Mouse (Mus musculus) hindbrain, embryonic 10.5 days (tissue): Measurements from ENCODE around the gene Pitpnm2. TPM values are rescaled to one million over a fixed set of nuclear protein-coding genes. Genes with fewer than 3 reads are reported as not detected.

Source experiments
- DNase-seq: peaks from one replicate; pipeline ENCODE4 v3.0.0-alpha.2; 2017; ENCODE audit warnings: low spot score
- H3K27ac ChIP-seq: fragments of 300-500 bp; sonication (generic); 2 replicates; pipeline ENCODE4 v1.5.1; 2016; ENCODE audit warnings: mild to moderate bottlenecking, moderate library complexity
- H3K27me3 ChIP-seq: fragments of 300-500 bp; sonication (generic); 2 replicates; pipeline ENCODE4 v1.6.1; 2016; ENCODE audit warnings: mild to moderate bottlenecking; ENCODE audit not compliant: poor library complexity, insufficient read depth, severe bottlenecking
- H3K36me3 ChIP-seq: fragments of 300-500 bp; sonication (generic); 2 replicates; pipeline ENCODE4 v1.6.1; 2016; ENCODE audit warnings: mild to moderate bottlenecking, moderate library complexity
- H3K4me1 ChIP-seq: fragments of 300-500 bp; sonication (generic); replicated peaks from 2 replicates; pipeline ENCODE4 v1.6.1; 2016; ENCODE audit warnings: mild to moderate bottlenecking
- H3K4me3 ChIP-seq: fragments of 300-500 bp; sonication (generic); 2 replicates; pipeline ENCODE4 v1.5.1; 2016; ENCODE audit warnings: mild to moderate bottlenecking, moderate library complexity
- H3K9me3 ChIP-seq: fragments of 300-500 bp; sonication (generic); 2 replicates; pipeline ENCODE4 v1.6.1; 2016; ENCODE audit warnings: mild to moderate bottlenecking, moderate library complexity
- WGBS: fragments of 180-500 bp; shearing (Covaris S2); methylation state at CpG from one replicate; pipeline ENCODE4 v1.1.7; 2016; 5-methylcytosine and 5-hydroxymethylcytosine counted together
- polyA plus RNA-seq: library from polyadenylated mRNA; unstranded; fragments of >200 nt; fragmentation: Nextera tagmentation; extraction: Ambion mirVana; gene quantifications from 2 replicates; pipeline ENCODE4 v1.2.1, GENCODE M21; 2016

Pitpnm2 gene
- polyA plus RNA-seq, 1 experiment from 2014 or later = 3.6 TPM

DNA sequence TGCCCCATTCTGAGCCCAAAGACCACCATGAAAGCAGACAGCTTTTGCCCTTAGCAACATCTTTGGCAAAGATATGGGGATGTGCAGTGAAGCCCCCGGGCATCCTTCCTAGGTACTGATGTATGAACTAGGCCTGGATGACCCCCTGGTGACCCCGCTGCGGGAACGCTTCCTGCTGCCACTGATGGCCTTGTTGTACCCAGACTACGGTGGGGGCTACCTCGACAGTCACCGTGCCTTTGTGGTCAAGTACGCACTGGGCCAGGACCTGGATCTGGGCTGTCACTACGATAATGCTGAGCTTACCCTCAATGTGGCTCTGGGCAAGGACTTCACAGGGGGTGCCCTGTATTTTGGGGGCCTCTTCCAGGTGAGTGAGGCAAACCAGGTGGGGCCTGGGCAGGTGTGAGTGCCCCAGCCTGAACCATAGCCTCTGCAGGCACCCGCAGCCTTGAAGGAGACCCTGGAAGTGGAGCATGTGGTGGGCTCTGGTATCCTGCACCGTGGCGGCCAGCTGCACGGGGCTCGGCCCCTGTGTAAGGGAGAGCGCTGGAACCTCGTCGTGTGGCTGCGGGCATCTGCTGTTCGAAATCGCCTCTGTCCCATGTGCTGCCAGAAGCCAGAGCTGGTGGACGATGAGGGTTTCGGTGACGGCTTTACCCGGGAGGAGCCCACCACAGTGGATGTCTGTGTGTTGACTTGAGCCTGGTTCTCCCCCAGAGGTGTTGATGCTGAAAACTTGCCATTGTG, 135.1 kb downstream of the Pitpnm2 start:
- no peaks in the 10 kb centered on the region for H3K9me3 ChIP-seq
- no peaks in the 10 kb centered on the region for H3K27me3 ChIP-seq
- WGBS = 93% methylated on average over 24 of the region's 24 CpGs
- peaks cover 50% of the 10 kb centered on the region for H3K4me1 ChIP-seq
- no peak for DNase-seq
- peak overlapping the region; percentile 95; the same call in 1 of the 2 replicates for H3K4me3 ChIP-seq
- H3K27ac ChIP-seq = no peak overlapping the region
- H3K36me3 ChIP-seq = peaks cover 37% of the 10 kb centered on the region

DNA sequence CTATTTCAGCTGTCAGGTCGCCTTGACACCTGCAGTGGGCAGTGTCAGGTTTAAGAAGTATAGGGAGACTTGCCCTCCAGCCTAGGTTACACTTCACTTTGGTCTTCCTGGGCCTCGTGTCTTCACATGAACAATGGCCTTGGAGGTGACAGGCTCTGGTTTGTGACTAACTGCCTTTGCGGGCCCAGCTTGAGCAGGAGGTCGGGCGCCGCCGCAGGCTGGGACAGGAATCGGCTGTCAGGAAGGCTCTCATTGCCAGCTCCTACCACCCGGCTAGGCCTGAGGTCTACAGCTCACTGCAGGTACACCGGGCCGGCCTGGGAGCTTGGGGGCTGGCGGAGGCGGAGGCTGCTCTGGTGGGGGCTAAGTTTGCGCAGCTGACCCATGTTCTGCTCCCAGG, 136.5 kb downstream of the Pitpnm2 start:
- 20% methylated on average over 14 of the region's 14 CpGs for WGBS
- Histone ChIP-seq H3K4me1 (peaks cover 50% of the 10 kb centered on the region), H3K27ac (peak overlapping the region; percentile 95), H3K36me3 (peaks cover 23% of the 10 kb centered on the region), H3K4me3 (peak overlapping the region; percentile 95), H3K9me3 (no peaks in the 10 kb centered on the region), H3K27me3 (no peaks in the 10 kb centered on the region)
- peak; percentile 56 for DNase-seq

DNA sequence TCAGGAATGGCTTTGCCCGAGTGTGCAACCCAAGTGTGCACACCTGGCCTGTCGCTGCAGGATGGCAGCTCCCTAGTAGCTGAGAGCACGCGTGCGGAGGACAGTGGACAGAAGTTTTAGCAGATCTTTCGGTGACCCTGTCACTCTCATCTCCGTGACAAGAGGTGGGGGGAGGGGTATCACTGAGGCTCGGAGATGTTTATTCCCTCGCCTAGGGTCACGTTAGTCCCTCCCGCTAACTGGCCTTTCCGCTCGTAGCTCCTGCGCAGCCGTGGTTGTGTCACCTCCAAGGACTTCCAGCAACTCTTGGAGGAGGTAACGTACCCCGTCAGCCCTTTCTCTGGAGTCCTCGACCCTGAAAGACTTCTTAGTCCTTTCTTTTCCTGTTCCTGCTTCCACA, 137.0 kb downstream of the Pitpnm2 start:
- under 1% methylated on average over 18 of the region's 18 CpGs for WGBS
- H3K4me1 ChIP-seq = peaks cover 47% of the 10 kb centered on the region

DNA sequence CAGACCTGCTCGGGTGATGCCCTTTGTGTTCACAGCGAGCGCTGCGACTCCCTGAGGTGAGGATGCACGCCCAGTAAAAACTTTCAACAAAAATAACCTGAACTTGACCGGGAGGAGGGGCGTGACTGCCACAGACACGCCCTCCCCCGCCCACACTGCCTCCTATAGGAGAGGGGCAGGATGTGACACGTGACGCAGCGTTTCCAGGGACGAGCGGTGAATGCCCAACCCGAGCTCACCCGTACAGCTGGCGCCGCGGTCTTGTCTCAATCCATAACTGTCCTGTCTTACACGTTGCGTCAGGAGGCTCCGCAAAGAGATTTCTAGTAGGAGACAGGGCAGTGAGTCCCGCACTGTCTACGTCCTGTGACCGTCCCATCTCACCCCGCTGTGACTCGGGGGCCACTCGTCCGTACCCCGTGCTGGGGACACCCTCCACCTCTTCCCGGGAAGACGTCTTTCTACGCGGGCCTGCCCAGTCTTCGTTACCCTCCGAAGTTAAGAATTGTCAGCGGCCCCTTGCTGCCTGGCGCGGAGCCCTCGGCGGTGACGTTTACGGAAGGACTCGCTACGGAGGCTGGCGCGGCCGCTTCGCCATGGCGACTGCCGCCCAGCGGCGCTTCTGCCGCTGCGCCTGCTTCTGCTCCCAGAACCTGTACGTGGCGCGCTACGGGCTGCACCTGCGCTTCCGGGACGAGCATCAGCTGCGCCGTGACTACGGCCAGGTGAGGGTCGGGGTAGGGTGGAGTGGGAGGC, 137.6 kb downstream of the Pitpnm2 start, which contains the start of gene Ogfod2:
Ogfod2 (plus strand) TSS at position 556 of the 756 bp plus-strand sequence.
- Histone ChIP-seq H3K27ac (peak within 1 kb of the TSS; percentile 95), H3K36me3 (peaks cover 12% of the 10 kb centered on the region), H3K9me3 (no peaks in the 10 kb centered on the region), H3K4me1 (peaks cover 41% of the 10 kb centered on the region), H3K27me3 (no peaks in the 10 kb centered on the region), H3K4me3 (peak within 1 kb of the TSS; percentile 95)
- under 1% methylated on average over 66 of the region's 66 CpGs for WGBS
- DNase-seq = peak; percentile 98

More for the DNA sequence above, 137.0 kb downstream of the Pitpnm2 start:
- H3K27ac ChIP-seq = peak overlapping the region; percentile 95
- H3K27me3 ChIP-seq = no peaks in the 10 kb centered on the region
- H3K4me3 ChIP-seq = peak overlapping the region; percentile 95
- peaks cover 18% of the 10 kb centered on the region for H3K36me3 ChIP-seq
- H3K9me3 ChIP-seq = no peaks in the 10 kb centered on the region
- no peak for DNase-seq

DNA sequence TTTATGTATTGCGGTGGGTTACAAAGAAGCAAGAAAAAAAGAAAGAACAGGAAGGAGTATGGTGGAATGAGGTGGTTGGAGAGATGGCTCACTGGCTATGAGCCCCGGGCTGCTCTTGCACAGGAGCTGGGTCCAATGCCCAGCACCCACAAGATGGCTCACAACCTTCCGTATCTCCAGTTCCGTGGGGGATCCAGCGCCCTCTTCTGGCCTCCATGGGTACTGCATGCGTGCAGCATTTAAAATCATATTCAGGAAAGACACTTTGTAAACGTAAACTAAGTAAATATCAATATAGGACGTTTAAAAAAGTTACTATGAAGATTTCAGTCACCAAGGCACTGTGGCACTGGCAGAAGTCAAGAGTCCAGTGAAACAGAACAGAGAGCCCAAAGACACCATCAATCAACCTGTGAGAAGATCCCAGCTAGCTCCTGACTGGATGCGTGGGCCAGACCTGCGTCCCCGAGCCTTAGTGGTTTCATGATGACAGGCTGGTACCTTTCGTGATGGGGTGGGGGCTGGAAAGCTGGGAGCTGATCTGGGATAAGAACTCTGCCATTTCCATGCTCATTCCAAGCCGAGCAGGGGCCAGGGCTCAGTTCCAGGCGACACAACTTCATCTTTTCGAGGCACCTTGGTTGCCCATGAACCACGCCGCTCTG, 138.4 kb downstream of the Pitpnm2 start:
- DNase-seq = peak; percentile 58
- no peaks in the 10 kb centered on the region for H3K9me3 ChIP-seq
- peaks cover 34% of the 10 kb centered on the region for H3K4me1 ChIP-seq
- WGBS = 31% methylated on average over 17 of the region's 17 CpGs
- H3K4me3 ChIP-seq = peak overlapping the region; percentile 95
- no peaks in the 10 kb centered on the region for H3K27me3 ChIP-seq
- peak overlapping the region; percentile 95 for H3K27ac ChIP-seq
- H3K36me3 ChIP-seq = peaks cover 11% of the 10 kb centered on the region

DNA sequence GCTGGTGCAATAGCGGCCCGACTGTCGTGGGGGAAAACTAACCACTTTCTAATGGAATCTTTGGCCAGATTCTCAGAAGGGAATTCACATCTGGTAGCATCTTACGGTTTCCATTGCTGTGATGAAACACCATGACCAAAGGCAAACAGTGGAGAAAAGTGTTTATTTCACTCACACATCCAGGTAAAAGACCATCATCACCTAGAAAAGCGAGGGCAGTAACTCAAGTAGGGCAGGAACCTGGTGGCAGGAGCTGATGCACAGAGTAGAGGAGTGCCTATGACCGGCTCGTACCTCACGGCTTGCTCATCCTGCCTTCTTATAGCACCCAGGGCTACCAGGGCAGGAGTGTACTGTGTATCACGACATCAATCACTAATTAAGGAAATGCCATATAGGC, 146.0 kb downstream of the Pitpnm2 start:
- DNase-seq = no peak
- Histone ChIP-seq H3K27ac (no peak overlapping the region), H3K9me3 (no peaks in the 10 kb centered on the region), H3K27me3 (no peaks in the 10 kb centered on the region), H3K36me3 (no peaks in the 10 kb centered on the region), H3K4me1 (no peaks in the 10 kb centered on the region), H3K4me3 (no peak overlapping the region)
- WGBS = 92% methylated on average over 9 of the region's 9 CpGs

DNA sequence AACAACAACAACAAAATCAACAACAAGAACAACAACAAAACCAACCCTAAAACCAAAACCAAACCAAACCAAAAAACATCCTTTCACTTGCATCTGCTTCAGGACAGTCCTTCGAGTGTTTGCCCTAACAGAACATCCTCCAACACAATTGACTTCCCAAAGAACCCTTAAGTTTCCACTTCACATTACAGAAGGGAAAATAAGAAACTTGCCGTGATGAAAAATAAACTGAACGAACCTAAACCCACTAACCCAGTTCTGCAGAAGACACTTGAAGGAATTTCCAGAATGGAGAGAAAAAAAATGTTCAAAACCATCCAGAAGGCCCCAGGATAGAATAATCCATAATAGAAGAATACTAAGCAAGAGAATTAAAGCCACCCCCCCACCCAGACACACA, 146.5 kb downstream of the Pitpnm2 start:
- no peak for DNase-seq
- WGBS = 90% methylated on average over 3 of the region's 3 CpGs
- no peaks in the 10 kb centered on the region for H3K27me3 ChIP-seq

DNA sequence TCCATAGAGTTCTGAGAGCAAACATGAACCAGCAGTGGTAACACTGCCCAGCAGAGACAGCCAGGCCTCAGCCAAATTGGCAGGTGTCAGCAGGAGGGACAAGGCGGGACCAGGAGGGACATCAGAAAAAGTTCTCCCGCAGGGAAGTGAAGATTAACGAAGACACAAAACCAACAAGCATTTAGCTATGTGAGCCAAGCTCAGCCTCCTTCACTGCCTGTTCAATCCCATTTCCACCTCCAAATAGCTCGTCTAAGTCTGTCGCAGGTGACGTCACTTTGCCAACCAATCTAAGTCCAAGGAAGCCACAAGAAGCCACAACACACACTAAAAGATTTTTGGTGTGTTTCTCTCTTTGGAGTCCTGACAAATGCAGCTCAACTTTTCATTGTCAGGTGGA, 147.2 kb downstream of the Pitpnm2 start:
- no peak overlapping the region for H3K27ac ChIP-seq
- 88% methylated on average over 6 of the region's 6 CpGs for WGBS
- DNase-seq = no peak

More for the DNA sequence above, 146.5 kb downstream of the Pitpnm2 start:
- H3K27ac ChIP-seq = no peak overlapping the region
- H3K4me3 ChIP-seq = no peak overlapping the region
- H3K9me3 ChIP-seq = no peaks in the 10 kb centered on the region
- H3K4me1 ChIP-seq = no peaks in the 10 kb centered on the region
- no peaks in the 10 kb centered on the region for H3K36me3 ChIP-seq

DNA sequence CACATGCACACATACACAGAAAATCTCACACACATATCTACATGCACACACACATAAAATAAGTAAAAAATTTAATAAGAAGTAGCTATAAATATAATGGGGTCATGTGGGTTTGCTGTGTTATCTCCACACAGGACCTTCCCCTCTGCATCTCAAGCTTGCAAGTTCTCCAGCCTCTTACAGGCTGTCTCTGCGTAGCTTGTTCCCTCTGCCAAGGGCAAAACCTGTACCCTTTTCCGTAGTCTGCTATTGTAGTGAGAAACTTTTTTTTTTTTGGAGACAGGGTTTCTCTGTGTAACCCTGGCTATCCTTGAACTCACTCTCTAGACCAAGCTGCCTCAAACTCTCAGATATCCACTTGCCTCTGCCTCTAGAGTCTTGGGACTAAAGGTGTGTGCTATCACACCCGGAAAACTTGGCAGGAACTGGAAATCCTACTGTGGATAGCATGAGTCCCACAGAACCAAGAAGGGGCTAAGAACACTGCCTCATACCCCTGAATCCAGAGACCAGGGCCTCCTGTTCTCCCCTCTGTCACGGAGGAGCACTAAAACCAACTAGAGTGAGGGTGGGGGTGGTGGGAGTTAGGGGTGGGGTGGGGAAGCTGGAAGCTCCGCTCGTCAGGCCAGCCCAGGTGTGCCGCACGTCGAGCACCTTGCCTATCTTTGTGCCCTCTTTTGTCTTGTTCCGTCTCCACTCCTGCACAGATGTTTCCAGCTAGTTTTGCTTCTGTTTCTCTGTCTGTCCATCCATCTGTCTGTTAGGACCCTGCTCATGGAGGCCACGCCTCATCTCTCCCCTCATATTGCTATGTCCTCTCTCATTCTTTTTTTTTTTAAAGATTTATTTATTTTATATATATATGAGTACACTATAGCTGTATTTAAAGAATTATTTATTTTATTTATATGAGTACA, 149.2 kb downstream of the Pitpnm2 start:
- 92% methylated on average over 11 of the region's 11 CpGs for WGBS
- no peak for DNase-seq
- Histone ChIP-seq H3K36me3 (no peaks in the 10 kb centered on the region), H3K27ac (no peak overlapping the region), H3K27me3 (peaks cover 5% of the 10 kb centered on the region), H3K4me3 (no peak overlapping the region), H3K4me1 (peaks cover 6% of the 10 kb centered on the region), H3K9me3 (no peaks in the 10 kb centered on the region)

More for the DNA sequence above, 147.2 kb downstream of the Pitpnm2 start:
- Histone ChIP-seq H3K9me3 (no peaks in the 10 kb centered on the region), H3K27me3 (no peaks in the 10 kb centered on the region), H3K36me3 (no peaks in the 10 kb centered on the region), H3K4me1 (no peaks in the 10 kb centered on the region), H3K4me3 (no peak overlapping the region)

DNA sequence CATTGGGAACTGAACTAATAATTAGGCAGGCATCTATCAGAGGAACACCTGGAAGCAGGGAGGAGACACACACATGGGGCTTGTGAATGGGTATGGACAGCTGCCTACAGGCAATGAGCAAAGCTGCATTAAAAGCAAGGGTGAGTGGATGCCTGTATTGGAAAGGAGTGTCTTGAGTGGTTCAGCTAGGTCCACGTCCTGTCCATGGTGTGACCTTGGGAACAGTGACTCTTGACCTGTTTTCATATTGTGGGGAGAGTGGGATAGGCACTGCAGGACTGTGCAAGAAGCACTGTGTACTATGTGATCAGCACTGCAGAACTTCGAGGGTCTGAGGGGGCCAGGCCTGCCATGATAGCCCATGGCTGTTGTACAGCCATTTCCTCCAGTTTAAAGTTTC, 150.6 kb downstream of the Pitpnm2 start:
- WGBS = 90% methylated on average over 2 of the region's 2 CpGs

DNA sequence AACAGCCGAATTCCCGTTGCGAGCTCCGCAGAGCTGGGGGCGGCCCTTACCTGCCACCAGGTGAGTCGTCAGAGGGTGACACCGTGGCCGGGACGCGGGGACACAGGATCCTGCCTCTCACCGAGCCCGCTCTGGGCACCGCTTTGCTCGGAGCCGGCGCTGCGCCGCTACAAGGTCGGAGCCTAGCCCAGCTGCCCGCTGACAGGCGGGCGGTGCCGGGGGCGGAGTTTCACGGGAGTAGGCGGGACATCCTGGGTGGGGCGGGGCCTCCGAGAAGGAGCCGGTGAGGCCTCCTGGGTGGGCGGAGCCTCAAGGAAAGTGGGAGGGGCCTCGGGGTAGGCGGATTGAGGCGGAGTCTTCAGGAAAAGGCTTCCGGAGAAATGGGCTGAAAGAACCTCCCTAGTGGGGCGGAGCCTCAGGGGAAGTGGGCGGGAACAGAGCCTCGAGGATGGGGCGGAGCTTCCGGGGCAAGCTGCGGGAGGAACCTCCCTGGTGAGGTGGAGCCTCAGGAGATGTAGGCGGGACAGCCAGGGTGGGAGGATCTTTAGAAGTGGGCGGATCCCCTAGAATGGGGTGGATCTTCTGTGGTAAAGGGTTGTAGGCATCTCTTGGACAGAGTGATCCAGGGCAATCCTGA, 153.8 kb downstream of the Pitpnm2 start, which contains the start of gene Abcb9:
Abcb9 (minus strand) TSS at position 203 of the 637 bp plus-strand sequence.
- peak within 1 kb of the TSS; percentile 64 for H3K27ac ChIP-seq
- H3K9me3 ChIP-seq = no peaks in the 10 kb centered on the region
- WGBS = under 1% methylated on average over 42 of the region's 42 CpGs
- H3K4me3 ChIP-seq = peak within 1 kb of the TSS; percentile 57
- H3K27me3 ChIP-seq = peaks cover 29% of the 10 kb centered on the region
- H3K36me3 ChIP-seq = no peaks in the 10 kb centered on the region
- H3K4me1 ChIP-seq = peaks cover 22% of the 10 kb centered on the region
- peak; percentile 92 for DNase-seq

More for the DNA sequence above, 150.6 kb downstream of the Pitpnm2 start:
- H3K4me1 ChIP-seq = peaks cover 19% of the 10 kb centered on the region
- no peaks in the 10 kb centered on the region for H3K36me3 ChIP-seq
- no peaks in the 10 kb centered on the region for H3K9me3 ChIP-seq
- no peak for DNase-seq
- peaks cover 19% of the 10 kb centered on the region for H3K27me3 ChIP-seq
- H3K27ac ChIP-seq = no peak overlapping the region
- no peak overlapping the region for H3K4me3 ChIP-seq
